Mouse (Mus musculus) layer of hippocampus, adult 2 months (tissue): ENCODE measurements around the gene Mrpl33. TPM values are rescaled to one million over a fixed set of nuclear protein-coding genes. Genes with fewer than 3 reads are reported as not detected.

Experiments used
- DNase-seq, 2 experiments: peaks; one replicate each; pipeline ENCODE4 v3.0.0; 2022; ENCODE audit warnings: low spot score in 2 of 2
- H3K27ac ChIP-seq: fragments of 200-600 bp; 2 replicates; pipeline ENCODE4 v1.8.1; 2022
- H3K4me3 ChIP-seq: fragments of 200-600 bp; 2 replicates; pipeline ENCODE4 v1.8.1; 2022; ENCODE audit warnings: mild to moderate bottlenecking
- CTCF ChIP-seq: fragments of 200-600 bp; conservative IDR thresholded peaks from 2 replicates; pipeline ENCODE4 v1.8.1; 2022; ENCODE audit warnings: antibody characterized with exemption, mild to moderate bottlenecking, moderate library complexity
- microRNA-seq, 2 experiments: library from miRNA; unstranded; fragments of <30 nt; microRNA quantifications; one replicate each; pipeline ENCODE4 v1.2.0; 2021
- total RNA-seq, 2 experiments: library from RNA; stranded (reverse); gene quantifications; 2 replicates each; pipeline ENCODE4 v1.2.3; 2021

Gene Mrpl33
- total RNA-seq, 2 experiments from 2014 or later = 82.1 to 99.8 TPM

- DNase-seq = no peak
- TF ChIP-seq CTCF = no peak
Measured at GRCm38 (mm10) chr5:31698931-31699330, 102.2 kb downstream of the Mrpl33 start.

GRCm38 (mm10) chr5:31699397-31699796 is 102.7 kb downstream of the Mrpl33 start:
- Histone ChIP-seq H3K27ac (peak overlapping the region; percentile 98; the same call in 1 of the 2 replicates), H3K4me3 (no peak overlapping the region)
- no peak for DNase-seq
- no peak for TF ChIP-seq CTCF

More at GRCm38 (mm10) chr5:31698931-31699330, 102.2 kb downstream of the Mrpl33 start:
- Histone ChIP-seq H3K27ac (peak overlapping the region; percentile 98), H3K4me3 (peak overlapping the region; percentile 92)

GRCm38 (mm10) chr5:31704971-31705370 is 108.2 kb downstream of the Mrpl33 start:
- peak; percentile 79 to 81 for DNase-seq
- Histone ChIP-seq H3K27ac (peak overlapping the region; percentile 52), H3K4me3 (no peak overlapping the region)
- no peak for TF ChIP-seq CTCF

GRCm38 (mm10) chr5:31706826-31707225 is 110.1 kb downstream of the Mrpl33 start:
- H3K4me3 ChIP-seq = no peak overlapping the region
- no peak for DNase-seq
- H3K27ac ChIP-seq = no peak overlapping the region
- TF ChIP-seq CTCF = no peak

- peak; percentile 60 for TF ChIP-seq CTCF
- no peak for DNase-seq
- Histone ChIP-seq H3K27ac (no peak overlapping the region), H3K4me3 (no peak overlapping the region)
Measured at GRCm38 (mm10) chr5:31709389-31709788, 112.7 kb downstream of the Mrpl33 start.

- Histone ChIP-seq H3K4me3 (no peak overlapping the region), H3K27ac (no peak overlapping the region)
- DNase-seq = no peak
- TF ChIP-seq CTCF = no peak
Measured at GRCm38 (mm10) chr5:31713280-31713711, 116.6 kb downstream of the Mrpl33 start.

GRCm38 (mm10) chr5:31713841-31714264 is 117.1 kb downstream of the Mrpl33 start:
- Histone ChIP-seq H3K27ac (no peak overlapping the region), H3K4me3 (no peak overlapping the region)
- DNase-seq = no peak
- TF ChIP-seq CTCF = no peak

Small RNA genes within 50 kb of the gene (microRNA-seq; reads per million reads assigned to microRNA genes)
- 0 reads per million in 2 experiments for gene Mir3473e

Other genes with a start within 250 kb of the Mrpl33 start
- 10 to 100 TPM; 49.1 to 54.1 TPM for gene Zfp512, start 144.5 kb upstream of the Mrpl33 start, total RNA-seq
- gene 4930548H24Rik, start 111.2 kb upstream of the Mrpl33 start, total RNA-seq = under 1 TPM in 1 of 2 experiments, not detected in 1; 0.20 TPM
- 10 to 100 TPM; 34.0 to 34.8 TPM for gene Gpn1, start 102.2 kb upstream of the Mrpl33 start, total RNA-seq
- 10 to 100 TPM; 51.9 to 53.8 TPM for gene Slc4a1ap, start 69.9 kb upstream of the Mrpl33 start, total RNA-seq
- 10 to 100 TPM; 19.6 TPM for gene Supt7l, start 69.1 kb upstream of the Mrpl33 start, total RNA-seq
- 1 to 10 TPM; 4.0 to 4.4 TPM for gene Rbks, start 100.7 kb downstream of the Mrpl33 start, total RNA-seq
- gene Babam2, start 100.7 kb downstream of the Mrpl33 start, total RNA-seq = 10 to 100 TPM; 49.3 to 50.4 TPM